Mouse (Mus musculus) hindbrain, embryonic 12.5 days (tissue): ENCODE measurements around the gene Fndc7. TPM values are rescaled to one million over a fixed set of nuclear protein-coding genes. Genes with fewer than 3 reads are reported as not detected.
"Not testable (repeated sequence)": the region's sequence is repeated elsewhere in the genome, so short reads cannot be mapped to it uniquely, and the experiment has no call there.

Experiments used
- ATAC-seq: fragments of 200-750 bp; cut with Nextera tagmentation; 2 replicates; pipeline ENCODE4 v1.8.0; 2017; ENCODE audit warnings: moderate TSS enrichment; ENCODE audit not compliant: low FRiP score
- H3K27ac ChIP-seq: fragments of 300-500 bp; sonication (generic); 2 replicates; pipeline ENCODE4 v1.5.1; 2016; ENCODE audit warnings: mild to moderate bottlenecking
- H3K27me3 ChIP-seq: fragments of 300-500 bp; sonication (generic); 2 replicates; pipeline ENCODE4 v1.6.1; 2016; ENCODE audit warnings: mild to moderate bottlenecking
- H3K36me3 ChIP-seq: fragments of 300-500 bp; sonication (generic); 2 replicates; pipeline ENCODE4 v1.6.1; 2016; ENCODE audit warnings: mild to moderate bottlenecking
- H3K4me1 ChIP-seq: fragments of 300-500 bp; sonication (generic); 2 replicates; pipeline ENCODE4 v1.6.1; 2016
- H3K4me2 ChIP-seq: fragments of 300-500 bp; sonication (generic); replicated peaks from 2 replicates; pipeline ENCODE4 v1.6.1; 2016; ENCODE audit warnings: mild to moderate bottlenecking
- H3K4me3 ChIP-seq: fragments of 300-500 bp; sonication (generic); 2 replicates; pipeline ENCODE4 v1.5.1; 2016; ENCODE audit warnings: mild to moderate bottlenecking
- H3K9ac ChIP-seq: fragments of 300-500 bp; sonication (generic); 2 replicates; pipeline ENCODE4 v1.6.1; 2016; ENCODE audit warnings: mild to moderate bottlenecking, moderate library complexity
- H3K9me3 ChIP-seq: fragments of 300-500 bp; sonication (generic); replicated peaks from 2 replicates; pipeline ENCODE4 v1.6.1; 2016; ENCODE audit warnings: mild to moderate bottlenecking
- WGBS: fragments of 180-500 bp; shearing (Covaris S2); methylation state at CpG from one replicate; pipeline ENCODE4 v1.1.7; 2016; 5-methylcytosine and 5-hydroxymethylcytosine counted together
- polyA plus RNA-seq: library from polyadenylated mRNA; unstranded; fragments of >200 nt; fragmentation: Nextera tagmentation; extraction: Ambion mirVana; gene quantifications from 2 replicates; pipeline ENCODE4 v1.2.1, GENCODE M21; 2016

Fndc7 gene
- polyA plus RNA-seq, 1 experiment from 2014 or later: 0.12 TPM

GRCm38 (mm10) chr3:108863091-108863490, 26.7 kb downstream of the Fndc7 start:
- ATAC-seq: no peak
- Histone ChIP-seq H3K9me3 (no peaks in the 10 kb centered on the region; the same call in 1 of the 2 replicates), H3K9ac (no peak overlapping the region), H3K4me3 (no peak overlapping the region), H3K27me3 (no peaks in the 10 kb centered on the region), H3K4me2 (no peak overlapping the region), H3K4me1 (peaks cover 5% of the 10 kb centered on the region), H3K36me3 (no peaks in the 10 kb centered on the region), H3K27ac (no peak overlapping the region)
- 92% methylated on average over 10 of the region's 10 CpGs for WGBS

GRCm38 (mm10) chr3:108862282-108862681, 27.5 kb downstream of the Fndc7 start:
- H3K9ac ChIP-seq, ATAC-seq, H3K4me2 ChIP-seq, H3K27ac ChIP-seq, H3K9me3 ChIP-seq, H3K4me1 ChIP-seq, H3K36me3 ChIP-seq, H3K27me3 ChIP-seq, H3K4me3 ChIP-seq: not testable (repeated sequence)
- 83% methylated on average over 4 of the region's 4 CpGs for WGBS

- H3K27ac ChIP-seq: no peak overlapping the region
- no peak overlapping the region for H3K9ac ChIP-seq
- no peaks in the 10 kb centered on the region for H3K36me3 ChIP-seq
- no peaks in the 10 kb centered on the region for H3K27me3 ChIP-seq
- 77% methylated on average over 2 of the region's 2 CpGs for WGBS
- H3K4me2 ChIP-seq: no peak overlapping the region
- peaks cover 9% of the 10 kb centered on the region for H3K4me1 ChIP-seq
- ATAC-seq: no peak
- H3K9me3 ChIP-seq: no peaks in the 10 kb centered on the region
- H3K4me3 ChIP-seq: no peak overlapping the region
Observed at GRCm38 (mm10) chr3:108860786-108861185, 29.0 kb downstream of the Fndc7 start.

GRCm38 (mm10) chr3:108858231-108858770, 31.5 kb downstream of the Fndc7 start:
- no peak overlapping the region for H3K9ac ChIP-seq
- WGBS: 38% methylated on average over 7 of the region's 7 CpGs

GRCm38 (mm10) chr3:108857714-108858113, 32.1 kb downstream of the Fndc7 start:
- no peak overlapping the region for H3K9ac ChIP-seq
- H3K27me3 ChIP-seq: no peaks in the 10 kb centered on the region
- no peaks in the 10 kb centered on the region for H3K9me3 ChIP-seq
- H3K27ac ChIP-seq: no peak overlapping the region
- peaks cover 15% of the 10 kb centered on the region for H3K4me1 ChIP-seq
- H3K4me3 ChIP-seq: no peak overlapping the region
- 72% methylated on average over 1 of the region's 1 CpGs for WGBS
- H3K36me3 ChIP-seq: no peaks in the 10 kb centered on the region
- H3K4me2 ChIP-seq: no peak overlapping the region
- ATAC-seq: peak; percentile 12; the same call in 1 of the 2 replicates

More at GRCm38 (mm10) chr3:108858231-108858770, 31.5 kb downstream of the Fndc7 start:
- no peaks in the 10 kb centered on the region for H3K9me3 ChIP-seq
- H3K27ac ChIP-seq: 0 out of 2 replicates have a peak overlapping the region, but pooled peaks have one; percentile 31
- peak; percentile 81 for ATAC-seq
- H3K36me3 ChIP-seq: no peaks in the 10 kb centered on the region
- H3K4me3 ChIP-seq: no peak overlapping the region
- H3K4me2 ChIP-seq: no peak overlapping the region
- H3K27me3 ChIP-seq: no peaks in the 10 kb centered on the region
- peaks cover 15% of the 10 kb centered on the region for H3K4me1 ChIP-seq

- H3K27me3 ChIP-seq: no peaks in the 10 kb centered on the region
- peaks cover 16% of the 10 kb centered on the region for H3K4me1 ChIP-seq
- 27% methylated on average over 3 of the region's 3 CpGs for WGBS
- ATAC-seq: no peak
- H3K36me3 ChIP-seq: no peaks in the 10 kb centered on the region
- H3K27ac ChIP-seq: no peak overlapping the region
- no peak overlapping the region for H3K4me2 ChIP-seq
- no peak overlapping the region for H3K4me3 ChIP-seq
- H3K9ac ChIP-seq: no peak overlapping the region
- H3K9me3 ChIP-seq: no peaks in the 10 kb centered on the region
Observed at GRCm38 (mm10) chr3:108857124-108857470, 32.7 kb downstream of the Fndc7 start.

GRCm38 (mm10) chr3:108856386-108857123, 33.3 kb downstream of the Fndc7 start:
- no peaks in the 10 kb centered on the region for H3K27me3 ChIP-seq
- H3K4me2 ChIP-seq: no peak overlapping the region
- no peak for ATAC-seq
- no peak overlapping the region for H3K4me3 ChIP-seq
- H3K27ac ChIP-seq: no peak overlapping the region
- H3K9ac ChIP-seq: no peak overlapping the region
- no peaks in the 10 kb centered on the region for H3K9me3 ChIP-seq
- WGBS: 48% methylated on average over 8 of the region's 8 CpGs
- no peaks in the 10 kb centered on the region for H3K36me3 ChIP-seq
- peaks cover 18% of the 10 kb centered on the region for H3K4me1 ChIP-seq

GRCm38 (mm10) chr3:108855864-108856263, 33.9 kb downstream of the Fndc7 start:
- Histone ChIP-seq H3K4me3 (no peak overlapping the region), H3K4me2 (no peak overlapping the region), H3K27me3 (no peaks in the 10 kb centered on the region), H3K27ac (no peak overlapping the region), H3K9me3 (no peaks in the 10 kb centered on the region), H3K36me3 (no peaks in the 10 kb centered on the region), H3K4me1 (peaks cover 18% of the 10 kb centered on the region), H3K9ac (no peak overlapping the region)
- 77% methylated on average over 10 of the region's 10 CpGs for WGBS
- ATAC-seq: no peak

GRCm38 (mm10) chr3:108855371-108855770, 34.4 kb downstream of the Fndc7 start:
- H3K4me2 ChIP-seq: no peak overlapping the region
- no peak overlapping the region for H3K4me3 ChIP-seq
- no peaks in the 10 kb centered on the region for H3K27me3 ChIP-seq
- no peaks in the 10 kb centered on the region for H3K36me3 ChIP-seq
- no peak overlapping the region for H3K9ac ChIP-seq
- peak; percentile 39; the same call in 1 of the 2 replicates for ATAC-seq
- H3K9me3 ChIP-seq: no peaks in the 10 kb centered on the region
- H3K27ac ChIP-seq: peak overlapping the region; percentile 19; the same call in 1 of the 2 replicates
- 46% methylated on average over 12 of the region's 12 CpGs for WGBS
- H3K4me1 ChIP-seq: peaks cover 18% of the 10 kb centered on the region

GRCm38 (mm10) chr3:108853266-108853665, 36.5 kb downstream of the Fndc7 start:
- Histone ChIP-seq H3K9ac (no peak overlapping the region), H3K27me3 (no peaks in the 10 kb centered on the region), H3K36me3 (no peaks in the 10 kb centered on the region), H3K4me3 (no peak overlapping the region), H3K27ac (no peak overlapping the region), H3K4me2 (no peak overlapping the region), H3K9me3 (no peaks in the 10 kb centered on the region), H3K4me1 (peaks cover 15% of the 10 kb centered on the region)
- ATAC-seq: no peak
- 77% methylated on average over 1 of the region's 1 CpGs for WGBS

GRCm38 (mm10) chr3:108851996-108852697, 37.7 kb downstream of the Fndc7 start:
- Histone ChIP-seq H3K36me3 (no peaks in the 10 kb centered on the region), H3K4me1 (peaks cover 11% of the 10 kb centered on the region), H3K9me3 (no peaks in the 10 kb centered on the region), H3K4me2 (no peak overlapping the region), H3K4me3 (no peak overlapping the region), H3K27me3 (no peaks in the 10 kb centered on the region), H3K9ac (no peak overlapping the region), H3K27ac (no peak overlapping the region)
- 55% methylated on average over 6 of the region's 6 CpGs for WGBS
- no peak for ATAC-seq

GRCm38 (mm10) chr3:108851554-108851953, 38.3 kb downstream of the Fndc7 start:
- WGBS: 86% methylated on average over 3 of the region's 3 CpGs
- H3K4me3 ChIP-seq: no peak overlapping the region
- no peak overlapping the region for H3K9ac ChIP-seq
- H3K36me3 ChIP-seq: no peaks in the 10 kb centered on the region
- no peaks in the 10 kb centered on the region for H3K9me3 ChIP-seq
- H3K27ac ChIP-seq: no peak overlapping the region
- ATAC-seq: no peak
- peaks cover 11% of the 10 kb centered on the region for H3K4me1 ChIP-seq
- H3K4me2 ChIP-seq: no peak overlapping the region
- no peaks in the 10 kb centered on the region for H3K27me3 ChIP-seq
